Mouse (Mus musculus) kidney, adult 11 months (tissue): ENCODE data around the gene Shtn1.
A peak's percentile ranks its signal among the peaks of the same experiment; 100 is the strongest.

Experiments used
- DNase-seq: peaks from one replicate; pipeline ENCODE4 v3.0.0; 2022

Gene Shtn1

GRCm38 (mm10) chr19:58968731-58969506 lies 107.0 kb downstream of the Shtn1 start:
- DNase-seq = no peak

- no peak for DNase-seq
Observed at GRCm38 (mm10) chr19:58963011-58963410, 112.9 kb downstream of the Shtn1 start.

- DNase-seq = no peak
Observed at GRCm38 (mm10) chr19:58954779-58955178, 121.1 kb downstream of the Shtn1 start.

GRCm38 (mm10) chr19:58952236-58952635 lies 123.7 kb downstream of the Shtn1 start:
- no peak for DNase-seq

- no peak for DNase-seq
Observed at GRCm38 (mm10) chr19:58951521-58951920, 124.4 kb downstream of the Shtn1 start.

GRCm38 (mm10) chr19:58945959-58946358 lies 129.9 kb downstream of the Shtn1 start:
- no peak for DNase-seq

GRCm38 (mm10) chr19:58942841-58943828 lies 132.8 kb downstream of the Shtn1 start, which contains the start of the genes Eno4 and Hspa12a:
Gene Eno4, plus strand, starts transcription at chr19:58943425.
Gene Hspa12a, minus strand, starts transcription at chr19:58943654.
- DNase-seq = peak; percentile 96

- DNase-seq = no peak
Observed at GRCm38 (mm10) chr19:58933062-58933461, 142.8 kb downstream of the Shtn1 start.

GRCm38 (mm10) chr19:58931081-58931800 lies 144.7 kb downstream of the Shtn1 start:
- no peak for DNase-seq
